Mouse (Mus musculus) left cerebral cortex, postnatal 4 days (tissue): ENCODE results near the gene Olfr693. TPM values are rescaled to one million over a fixed set of nuclear protein-coding genes. Genes with fewer than 3 reads are reported as not detected.
"Not testable (repeated sequence)": the region's sequence is repeated elsewhere in the genome, so short reads cannot be mapped to it uniquely, and the experiment has no call there.

Experiments used
- DNase-seq: peaks from one replicate; pipeline ENCODE4 v3.0.0-alpha.2; 2022
- intact Hi-C: fragments of 180-260 bp; cut with DNase I; formaldehyde crosslinking; loops from one replicate; pipeline ENCODE4 v1.15.1; 2025
- total RNA-seq, 2 experiments: library from RNA; stranded (reverse); gene quantifications; 2 replicates each; pipeline ENCODE4 v1.2.3; 2021

Gene Olfr693
- not detected for total RNA-seq

DNA sequence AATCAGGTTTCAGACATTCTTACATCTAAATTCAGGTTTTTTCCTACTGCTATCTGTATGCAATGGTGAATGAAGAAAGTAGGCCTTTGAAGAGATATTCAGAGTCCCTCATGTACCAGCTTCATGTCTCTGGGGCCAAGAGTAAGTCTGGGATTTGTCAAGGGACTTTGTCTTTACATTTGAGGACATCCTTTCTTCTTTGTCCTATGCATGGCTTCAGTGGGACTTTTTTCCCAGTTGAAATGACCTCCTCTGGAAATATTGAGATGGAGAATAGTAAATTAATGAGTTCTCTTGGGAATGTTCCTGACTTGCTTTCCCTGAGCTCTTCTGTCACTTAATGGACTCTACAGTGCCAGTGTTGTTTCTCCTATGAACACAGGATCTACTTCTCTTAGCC lies at the start of gene Olfr693:
Olfr693 (minus strand) TSS at position 101 of the 400 bp plus-strand sequence.
- intact Hi-C loops: no loop called here
- no peak for DNase-seq

- intact Hi-C loops, DNase-seq: not testable (repeated sequence)
Observed at GRCm38 (mm10) chr7:106725654-106726053, 45.3 kb upstream of the Olfr693 start.

DNA sequence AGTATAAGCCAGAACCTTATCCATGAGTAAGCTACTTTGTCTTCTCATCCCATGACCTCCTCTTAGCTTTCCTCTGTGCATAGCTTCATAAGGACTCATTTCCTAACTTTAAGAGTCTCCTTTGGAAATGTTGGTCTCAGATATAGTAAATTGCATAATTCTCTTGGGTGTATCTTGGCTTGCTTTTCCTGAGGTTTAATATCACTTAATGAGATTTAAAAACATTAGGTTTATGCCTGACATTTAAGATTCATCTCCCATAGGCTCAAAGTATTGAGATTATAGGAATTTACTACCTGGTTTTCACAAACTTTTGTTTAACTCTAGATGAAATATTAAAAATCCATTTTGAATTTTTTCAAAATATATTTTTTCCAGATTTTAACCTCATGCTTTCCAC lies 35.9 kb upstream of the Olfr693 start, which contains the start of gene Olfr695:
Olfr695 (minus strand) TSS at position 101 of the 400 bp plus-strand sequence.
- intact Hi-C loops: no loop called here
- DNase-seq: no peak

DNA sequence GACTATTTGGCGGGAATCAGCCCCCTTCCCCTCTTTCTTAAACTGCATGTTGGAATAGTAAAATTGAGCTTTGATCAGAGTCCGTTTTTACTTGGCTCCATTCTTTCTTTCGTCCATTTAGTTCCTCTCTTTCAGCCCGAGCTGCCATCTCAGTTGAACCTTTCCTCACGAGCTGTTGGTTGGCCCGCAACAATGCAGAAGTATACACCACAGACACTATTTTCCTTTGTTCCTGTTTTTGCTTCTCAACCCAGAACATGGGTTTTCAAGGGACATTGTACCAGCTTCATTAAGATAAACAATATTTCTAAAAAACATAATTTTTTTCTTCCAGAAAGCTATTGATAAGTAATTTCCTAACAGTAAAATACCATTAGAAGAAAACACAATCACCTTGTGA lies 31.1 kb upstream of the Olfr693 start:
- intact Hi-C loops: no loop called here
- DNase-seq: no peak

DNA sequence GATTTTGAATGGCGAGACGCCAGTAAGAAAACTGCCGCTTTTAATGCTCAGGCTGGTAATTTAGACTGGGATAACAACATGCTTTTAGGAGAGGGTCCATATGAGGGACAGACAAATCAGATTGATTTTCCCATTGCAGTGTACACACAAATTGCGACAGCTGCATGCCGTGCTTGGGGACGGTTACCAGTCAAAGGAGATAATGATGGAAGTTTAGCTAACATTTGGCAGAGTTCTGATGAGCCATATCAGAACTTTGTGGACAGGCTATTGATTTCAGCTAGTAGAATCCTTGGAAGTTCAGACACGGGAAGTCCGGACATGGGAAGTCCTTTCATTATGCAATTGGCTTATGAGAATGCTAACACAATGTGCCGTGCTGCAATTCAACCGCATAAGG lies 27.3 kb upstream of the Olfr693 start:
- intact Hi-C loops, DNase-seq: not testable (repeated sequence)

- no peak for DNase-seq
- intact Hi-C loops: no loop called here
Observed at GRCm38 (mm10) chr7:106696891-106697290, 16.5 kb upstream of the Olfr693 start.

DNA sequence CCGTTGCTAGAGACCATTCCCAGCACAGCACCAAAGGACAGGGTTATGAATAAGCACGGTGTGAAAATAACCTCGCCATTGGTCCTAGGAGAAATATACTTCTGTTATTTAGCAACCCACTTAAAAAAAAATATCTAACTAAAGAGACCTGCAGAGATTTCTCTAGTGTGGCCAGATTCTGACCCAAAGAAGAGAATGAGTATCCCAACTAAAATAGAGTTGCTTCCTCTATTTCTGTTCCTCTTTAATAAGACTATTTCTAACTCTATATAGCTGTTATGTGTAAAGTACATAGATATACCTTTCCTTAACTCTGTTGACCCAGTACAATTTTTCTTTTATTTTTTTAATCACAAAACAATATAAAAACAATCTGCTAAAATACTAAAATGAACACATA lies 12.6 kb upstream of the Olfr693 start:
- no peak for DNase-seq

DNA sequence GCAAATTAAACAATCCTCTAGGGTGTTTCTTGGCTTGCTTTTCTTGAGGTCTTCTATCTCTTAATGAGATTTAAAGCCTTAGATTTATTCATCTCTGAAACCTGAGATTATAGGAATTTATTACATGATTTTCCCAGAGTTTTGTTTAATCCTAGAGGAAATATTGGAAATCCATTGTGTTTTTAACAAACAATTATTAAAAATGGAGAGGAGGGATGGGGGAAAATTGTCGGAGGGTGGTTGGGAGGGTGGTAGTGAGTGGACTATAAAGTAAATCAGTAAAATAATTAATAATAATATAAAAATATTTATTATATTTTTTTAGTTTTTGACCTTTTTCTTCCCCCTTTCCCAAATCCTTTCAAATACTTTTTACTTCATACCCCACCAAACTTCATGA lies 11.3 kb upstream of the Olfr693 start, which contains the start of gene Olfr694:
Olfr694 (minus strand) TSS at position 101 of the 400 bp plus-strand sequence.
- DNase-seq: no peak

More for the DNA sequence above, 12.6 kb upstream of the Olfr693 start:
- intact Hi-C loops: no loop called here

DNA sequence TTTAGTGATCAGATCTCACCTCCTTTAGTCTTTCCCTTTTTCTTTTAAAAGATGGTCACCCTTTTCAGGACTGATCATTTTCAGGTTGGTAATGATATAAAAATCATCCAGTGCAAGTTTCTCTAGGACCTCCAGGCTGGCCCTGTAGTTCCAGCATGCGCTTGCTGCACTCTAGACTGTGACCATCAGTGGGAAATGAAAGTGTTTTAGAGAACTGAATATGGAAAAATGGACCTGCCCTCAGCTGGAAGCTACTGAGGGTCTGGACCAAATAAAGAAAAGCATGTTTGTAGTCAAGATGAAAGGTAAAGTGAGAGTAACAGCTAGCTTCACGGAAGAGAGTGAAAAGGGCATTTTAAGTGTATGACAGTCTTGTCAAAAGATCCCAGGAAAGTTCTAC lies 5.0 kb upstream of the Olfr693 start:
- intact Hi-C loops: no loop called here
- no peak for DNase-seq

More for the DNA sequence above, 11.3 kb upstream of the Olfr693 start, which contains the start of gene Olfr694:
- intact Hi-C loops: no loop called here

DNA sequence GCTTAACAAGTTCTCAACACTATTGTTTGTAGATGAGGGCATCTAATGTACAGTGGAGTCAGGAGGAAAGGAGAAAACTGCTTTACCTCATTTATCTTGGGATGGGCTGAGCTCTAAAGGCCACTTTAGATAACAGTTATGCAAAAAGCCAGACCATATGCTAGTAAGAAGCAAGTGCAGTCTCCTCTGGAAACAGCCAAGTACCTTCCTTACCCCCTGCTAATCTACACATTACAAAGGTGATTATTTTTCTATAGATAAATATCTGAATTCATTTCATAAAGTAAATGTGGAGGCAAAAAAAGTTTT lies 28.1 kb downstream of the Olfr693 start:
- DNase-seq: no peak
- intact Hi-C loops: no loop called here

DNA sequence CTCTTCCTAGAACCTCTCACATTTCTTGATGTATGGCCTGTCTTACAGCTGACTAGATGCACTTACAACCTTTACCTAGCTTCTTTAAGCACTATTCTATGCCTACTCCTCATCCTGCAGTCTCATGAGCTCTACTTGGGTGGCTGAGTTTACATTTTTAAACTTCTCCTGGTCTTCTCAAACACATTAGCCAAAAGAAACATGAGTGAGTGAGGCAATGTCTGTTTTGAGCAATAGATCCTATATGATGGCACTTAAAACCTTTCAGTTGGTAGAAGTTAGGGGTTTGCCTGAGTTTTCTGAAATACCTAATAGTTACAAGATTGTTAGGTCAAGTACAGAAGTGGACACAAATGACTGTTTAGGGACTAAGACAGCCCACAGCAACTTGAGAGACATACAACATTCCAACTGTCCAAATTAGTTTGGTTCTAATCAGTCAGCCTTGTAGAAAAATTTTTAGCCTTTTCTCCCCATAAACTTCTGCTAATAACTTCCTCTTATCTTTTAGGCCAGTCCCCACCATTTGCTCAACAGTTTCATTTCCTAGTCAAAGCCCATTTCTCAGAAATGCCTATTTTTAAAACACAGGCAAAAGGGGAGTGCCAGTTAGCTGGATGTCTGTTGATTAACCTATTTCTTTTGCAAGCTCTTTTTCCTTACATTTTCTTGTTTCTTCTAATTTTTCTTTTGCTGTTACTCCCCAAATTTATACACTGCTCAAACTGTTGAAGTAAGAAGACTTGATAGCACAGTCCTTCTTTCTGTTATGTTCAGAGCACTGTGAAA lies 28.6 kb downstream of the Olfr693 start:
- intact Hi-C loops: no loop called here

DNA sequence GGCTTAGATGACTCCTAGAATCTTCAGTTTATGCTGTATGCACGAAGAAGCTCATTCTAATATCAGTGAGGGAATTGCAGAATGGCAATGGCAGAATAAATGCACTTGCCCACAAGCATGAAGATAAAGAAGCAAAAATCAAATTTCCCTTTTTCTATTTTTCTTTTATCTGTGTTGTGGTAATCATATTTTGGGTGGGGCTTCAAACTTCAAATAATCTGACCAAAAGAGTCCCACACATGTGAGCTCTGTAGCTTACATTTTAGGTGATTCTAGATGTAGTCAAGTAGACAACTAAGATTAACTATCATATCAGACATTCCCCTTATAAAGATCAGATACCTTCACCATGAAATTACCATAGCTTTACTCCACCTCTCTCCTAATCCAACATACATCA lies 30.6 kb downstream of the Olfr693 start:
- no peak for DNase-seq
- intact Hi-C loops: no loop called here

More for the DNA sequence above, 28.6 kb downstream of the Olfr693 start:
- DNase-seq: no peak

DNA sequence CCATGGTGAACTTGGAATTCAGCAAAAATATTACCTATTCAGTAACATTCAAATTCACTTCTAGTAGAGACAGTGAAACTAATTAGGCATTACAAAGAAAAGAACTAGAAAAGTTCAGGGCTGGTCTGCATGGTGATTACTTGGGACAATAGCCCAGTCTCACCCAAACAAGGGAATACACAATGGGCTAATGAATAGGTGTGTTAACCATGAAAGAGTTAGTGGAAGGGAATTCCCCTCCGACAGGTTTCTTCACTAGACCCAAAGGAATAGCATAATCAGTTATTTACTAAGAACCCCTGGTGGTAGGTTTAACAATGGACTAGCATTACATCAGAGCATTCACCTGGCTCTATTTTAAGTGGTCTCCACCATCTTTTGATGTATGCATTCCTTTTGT lies 35.1 kb downstream of the Olfr693 start:
- intact Hi-C loops: no loop called here
- DNase-seq: no peak

GRCm38 (mm10) chr7:106644222-106644870 lies 36.0 kb downstream of the Olfr693 start:
- DNase-seq: no peak
- intact Hi-C loops: no loop called here

GRCm38 (mm10) chr7:106640839-106641238 lies 39.5 kb downstream of the Olfr693 start:
- intact Hi-C loops: no loop called here
- DNase-seq: no peak

GRCm38 (mm10) chr7:106635560-106635959 lies 44.8 kb downstream of the Olfr693 start:
- intact Hi-C loops: no loop called here
- no peak for DNase-seq

Other genes starting within 250 kb of the Olfr693 start
- not detected for gene Olfr694, start 11.2 kb upstream of the Olfr693 start, total RNA-seq
- gene Olfr695, start 35.8 kb upstream of the Olfr693 start, total RNA-seq: not detected
- gene Olfr697, start 61.9 kb upstream of the Olfr693 start, total RNA-seq: not detected
- gene Olfr698, start 74.8 kb upstream of the Olfr693 start, total RNA-seq: not detected
- not detected for gene Olfr699, start 112.6 kb upstream of the Olfr693 start, total RNA-seq
- not detected for gene Olfr700, start 128.2 kb upstream of the Olfr693 start, total RNA-seq
- not detected for gene Olfr701, start 133.5 kb upstream of the Olfr693 start, total RNA-seq
- not detected for gene Olfr702, start 153.3 kb upstream of the Olfr693 start, total RNA-seq
- not detected for gene Olfr703, start 162.8 kb upstream of the Olfr693 start, total RNA-seq
- not detected for gene Olfr704, start 182.6 kb upstream of the Olfr693 start, total RNA-seq
- not detected for gene Olfr705, start 196.3 kb upstream of the Olfr693 start, total RNA-seq
- not detected for gene Olfr706, start 207.6 kb upstream of the Olfr693 start, total RNA-seq
- not detected for gene Olfr707, start 220.7 kb upstream of the Olfr693 start, total RNA-seq
- not detected for gene Olfr1532-ps1, start 227.4 kb upstream of the Olfr693 start, total RNA-seq